Mouse (Mus musculus) MEL (cell line): ENCODE data around the gene Tcn2. TPM values are rescaled to one million over a fixed set of nuclear protein-coding genes. Genes with fewer than 3 reads are reported as not detected.

Source experiments
- DNase-seq: peaks from one replicate; pipeline ENCODE4 v3.0.0; 2011; ENCODE audit warnings: low read depth, low spot score
- H3K27ac ChIP-seq: 2 replicates; pipeline ENCODE4 v1.5.1; 2012; ENCODE audit warnings: low read depth, mild to moderate bottlenecking, control low read depth, low read length, moderate library complexity; ENCODE audit not compliant: control insufficient read depth
- H3K27me3 ChIP-seq, 2 experiments: fragments of 150-350 bp in 1 of 2; sonication (generic) in 1 of 2; 2 replicates each; pipeline ENCODE4 v1.6.1; 2012; ENCODE audit warnings: low read length in 2 of 2, mild to moderate bottlenecking in 2 of 2, improper control_type of control experiment in 1 of 2, moderate library complexity in 1 of 2; ENCODE audit not compliant: insufficient read depth in 2 of 2, control insufficient read depth in 1 of 2
- H3K36me3 ChIP-seq, 2 experiments: 2 replicates each; pipeline ENCODE4 v1.6.1; 2012 to 2014; ENCODE audit warnings: low read length in 2 of 2, improper control_type of control experiment in 1 of 2, inconsistent platforms in 1 of 2, mild to moderate bottlenecking in 1 of 2; ENCODE audit not compliant: insufficient read depth in 2 of 2, control insufficient read depth in 1 of 2
- H3K4me1 ChIP-seq, 2 experiments: fragments of 150-350 bp in 1 of 2; sonication (generic) in 1 of 2; 2 replicates each; pipeline ENCODE4 v1.6.1; 2012; ENCODE audit warnings: low read length in 2 of 2, improper control_type of control experiment in 1 of 2, mild to moderate bottlenecking in 1 of 2; ENCODE audit not compliant: insufficient read depth in 2 of 2, control insufficient read depth in 1 of 2
- H3K4me3 ChIP-seq, 2 experiments: fragments of 150-350 bp in 1 of 2; sonication (generic) in 1 of 2; 2 replicates each; pipeline ENCODE4 v1.5.1; 2012; ENCODE audit warnings: low read depth in 2 of 2, low read length in 2 of 2, mild to moderate bottlenecking in 2 of 2, moderate library complexity in 2 of 2, control low read depth in 1 of 2, improper control_type of control experiment in 1 of 2; ENCODE audit not compliant: control insufficient read depth in 1 of 2, insufficient read depth in 1 of 2
- H3K79me2 ChIP-seq: 2 replicates; pipeline ENCODE4 v1.6.1; 2012; ENCODE audit warnings: mild to moderate bottlenecking, low read length, moderate library complexity; ENCODE audit not compliant: control insufficient read depth, poor library complexity, insufficient read depth
- H3K9ac ChIP-seq: 2 replicates; pipeline ENCODE4 v1.6.1; 2012; ENCODE audit warnings: low read depth, mild to moderate bottlenecking, control low read depth, low read length, moderate library complexity; ENCODE audit not compliant: control insufficient read depth, poor library complexity, severe bottlenecking
- H3K9me3 ChIP-seq: fragments of 150-350 bp; sonication (generic); replicated peaks from 2 replicates; pipeline ENCODE4 v1.6.1; 2012; ENCODE audit warnings: mild to moderate bottlenecking, low read length, improper control_type of control experiment, moderate library complexity; ENCODE audit not compliant: insufficient read depth
- CHD1 ChIP-seq: IDR thresholded peaks from 2 replicates; pipeline ENCODE4 v1.6.1; 2012; ENCODE audit warnings: low read depth, mild to moderate bottlenecking, inconsistent platforms, low read length, improper control_type of control experiment
- E2F4 ChIP-seq: IDR thresholded peaks from 2 replicates; pipeline ENCODE4 v1.6.1; 2011; ENCODE audit warnings: low read depth, low read length, improper control_type of control experiment, borderline replicate concordance
- EP300 ChIP-seq, 2 experiments: IDR thresholded peaks; 2 replicates each; pipeline ENCODE4 v1.6.1; 2011; ENCODE audit warnings: improper control_type of control experiment in 2 of 2, low read length in 2 of 2, low read depth in 1 of 2, mild to moderate bottlenecking in 1 of 2
- GABPA ChIP-seq: IDR thresholded peaks from 2 replicates; pipeline ENCODE4 v1.6.1; 2012; ENCODE audit warnings: low read depth, mild to moderate bottlenecking, inconsistent platforms, low read length, improper control_type of control experiment, moderate library complexity
- GATA1 ChIP-seq: IDR thresholded peaks from 2 replicates; pipeline ENCODE4 v1.6.1; 2011; ENCODE audit warnings: low read depth, low read length, improper control_type of control experiment
- JUND ChIP-seq: IDR thresholded peaks from 2 replicates; pipeline ENCODE4 v1.6.1; 2011; ENCODE audit warnings: low read depth, mild to moderate bottlenecking, improper control_type of control experiment, low read length
- KAT2A ChIP-seq: conservative IDR thresholded peaks from 2 replicates; pipeline ENCODE4 v1.6.1; 2012; ENCODE audit warnings: low read depth, low read length, improper control_type of control experiment, inconsistent platforms
- MAX ChIP-seq: IDR thresholded peaks from 2 replicates; pipeline ENCODE4 v1.6.1; 2011; ENCODE audit warnings: low read length, improper control_type of control experiment
- MAZ ChIP-seq: IDR thresholded peaks from 2 replicates; pipeline ENCODE4 v1.6.1; 2012; ENCODE audit warnings: low read depth, mild to moderate bottlenecking, inconsistent platforms, low read length, improper control_type of control experiment
- POLR2AphosphoS5 ChIP-seq: IDR thresholded peaks from 2 replicates; pipeline ENCODE4 v1.6.1; 2012; ENCODE audit warnings: low read depth, borderline replicate concordance, mild to moderate bottlenecking, inconsistent platforms, low read length, moderate library complexity, mixed read lengths
- RAD21 ChIP-seq: IDR thresholded peaks from 2 replicates; pipeline ENCODE4 v1.6.1; 2011; ENCODE audit warnings: mild to moderate bottlenecking, low read depth, low read length, improper control_type of control experiment
- SIN3A ChIP-seq: IDR thresholded peaks from 2 replicates; pipeline ENCODE4 v1.6.1; 2012; ENCODE audit warnings: low read length, improper control_type of control experiment, inconsistent platforms
- SMC3 ChIP-seq: IDR thresholded peaks from 2 replicates; pipeline ENCODE4 v1.6.1; 2011; ENCODE audit warnings: low read depth, low read length, improper control_type of control experiment
- TCF12 ChIP-seq: IDR thresholded peaks from 2 replicates; pipeline ENCODE4 v1.6.1; 2014; ENCODE audit warnings: low read depth, mild to moderate bottlenecking, inconsistent platforms, low read length, improper control_type of control experiment, moderate library complexity
- UBTF ChIP-seq: IDR thresholded peaks from 2 replicates; pipeline ENCODE4 v1.6.1; 2012; ENCODE audit warnings: low read depth, mild to moderate bottlenecking, inconsistent platforms, low read length, improper control_type of control experiment, moderate library complexity, borderline replicate concordance; ENCODE audit not compliant: insufficient read depth
- USF1 ChIP-seq: IDR thresholded peaks from 2 replicates; pipeline ENCODE4 v1.6.1; 2014; ENCODE audit warnings: low read depth, mild to moderate bottlenecking, inconsistent platforms, low read length, improper control_type of control experiment, moderate library complexity
- USF2 ChIP-seq, 2 experiments: IDR thresholded peaks; 2 replicates each; pipeline ENCODE4 v1.6.1; 2011 to 2012; ENCODE audit warnings: improper control_type of control experiment in 2 of 2, low read length in 2 of 2, borderline replicate concordance in 1 of 2, inconsistent platforms in 1 of 2, low read depth in 1 of 2, mild to moderate bottlenecking in 1 of 2; ENCODE audit not compliant: insufficient read depth in 1 of 2
- ZC3H11A ChIP-seq: IDR thresholded peaks from 2 replicates; pipeline ENCODE4 v1.6.1; 2012; ENCODE audit warnings: low read depth, mild to moderate bottlenecking, inconsistent platforms, low read length, improper control_type of control experiment
- ZKSCAN1 ChIP-seq: IDR thresholded peaks from 2 replicates; pipeline ENCODE4 v1.6.1; 2012; ENCODE audit warnings: low read depth, mild to moderate bottlenecking, inconsistent platforms, low read length, improper control_type of control experiment, moderate library complexity
- ZNF384 ChIP-seq: IDR thresholded peaks from 2 replicates; pipeline ENCODE4 v1.6.1; 2012; ENCODE audit warnings: low read depth, mild to moderate bottlenecking, inconsistent platforms, low read length, improper control_type of control experiment
- polyA plus RNA-seq, 2 experiments: library from polyadenylated mRNA; stranded (reverse) in 1 of 2; unstranded in 1 of 2; fragments of >175 nt in 1 of 2; fragments of >200 nt in 1 of 2; gene quantifications; 2 replicates each; pipeline versions ENCODE4 v1.2.1 to v1.2.4; 2012; ENCODE audit warnings: low replicate concordance in 2 of 2, low read depth in 1 of 2; ENCODE audit not compliant: insufficient read length in 2 of 2, insufficient read depth in 1 of 2, missing spikeins in 1 of 2
- total RNA-seq: library from RNA; depleted of rRNA; stranded (reverse); fragments of 300-350 nt; gene quantifications from 2 replicates; pipeline ENCODE4 v1.2.3, GENCODE M21; 2012

Gene Tcn2
- total and polyA plus RNA-seq, 3 experiments: 14.1 to 16.0 TPM; not detected in 1

DNA sequence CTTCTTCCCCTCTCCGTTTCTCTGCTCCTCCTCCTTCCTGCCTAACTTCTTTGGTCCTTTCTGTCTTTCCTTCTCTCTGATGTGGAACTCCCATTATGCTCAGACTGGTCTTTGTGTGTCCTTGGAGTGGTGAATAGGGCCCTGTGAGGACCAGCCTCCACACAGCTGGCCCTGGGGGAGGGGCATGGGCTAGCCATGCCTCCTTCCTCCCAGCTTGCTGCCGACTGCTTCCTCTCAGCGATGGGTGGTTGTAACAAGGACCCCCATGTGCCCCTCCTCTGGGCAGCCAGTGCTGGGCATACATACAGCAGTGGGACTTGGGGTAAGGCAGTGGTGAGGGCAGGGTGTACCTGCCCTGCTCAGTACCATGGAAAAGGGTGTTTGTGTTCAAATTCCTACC is 42.4 kb upstream of the Tcn2 start:
- Histone ChIP-seq H3K4me3 (no peak overlapping the region), H3K9me3 (no peaks in the 10 kb centered on the region), H3K27ac (no peak overlapping the region), H3K79me2 (no peaks in the 10 kb centered on the region; the same call in 1 of the 2 replicates), H3K4me1 (no peaks in the 10 kb centered on the region), H3K36me3 (peaks cover 0 to 55% of the 10 kb centered on the region in 2 experiments; a peak in 2 of 4 replicates), H3K9ac (no peak overlapping the region), H3K27me3 (no peaks in the 10 kb centered on the region)
- DNase-seq: no peak
- TF ChIP-seq MAZ (no peak), SMC3 (no peak), KAT2A (no peak), UBTF (no peak), ZNF384 (no peak), GABPA (no peak), ZKSCAN1 (no peak), POLR2AphosphoS5 (no peak), USF1 (no peak), JUND (no peak)

DNA sequence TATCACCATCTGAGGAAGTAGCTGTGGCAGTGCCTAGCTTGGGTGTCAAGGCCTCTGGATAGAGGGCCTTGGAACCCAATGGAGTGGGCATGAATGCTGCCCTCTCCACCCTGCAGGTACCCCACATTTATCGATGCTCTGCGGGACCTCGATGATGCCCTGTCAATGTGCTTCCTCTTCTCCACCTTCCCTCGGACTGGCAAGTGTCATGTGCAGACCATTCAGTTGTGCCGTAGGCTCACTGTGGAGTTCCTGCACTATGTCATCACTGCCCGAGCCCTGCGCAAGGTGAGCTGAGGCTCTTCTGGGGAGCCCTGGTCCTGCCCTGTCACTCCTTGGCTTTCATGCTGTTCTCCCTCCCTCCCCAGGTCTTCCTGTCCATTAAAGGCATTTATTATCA is 41.1 kb upstream of the Tcn2 start:
- no peak for DNase-seq
- Histone ChIP-seq H3K27ac (no peak overlapping the region), H3K36me3 (peaks cover 0 to 52% of the 10 kb centered on the region in 2 experiments; a peak in 2 of 4 replicates), H3K9me3 (no peaks in the 10 kb centered on the region), H3K4me1 (no peaks in the 10 kb centered on the region), H3K79me2 (peaks cover 4% of the 10 kb centered on the region; the same call in 1 of the 2 replicates), H3K4me3 (no peak overlapping the region), H3K9ac (no peak overlapping the region), H3K27me3 (no peaks in the 10 kb centered on the region)
- TF ChIP-seq GABPA (no peak), CHD1 (no peak), ZC3H11A (no peak), RAD21 (no peak), GATA1 (no peak), POLR2AphosphoS5 (no peak), SIN3A (no peak), EP300 (IDR thresholded peaks at IDR 0.05; ENCODE audit: low read depth in 1 of 2, low read length in 2 of 2) (no peak)

DNA sequence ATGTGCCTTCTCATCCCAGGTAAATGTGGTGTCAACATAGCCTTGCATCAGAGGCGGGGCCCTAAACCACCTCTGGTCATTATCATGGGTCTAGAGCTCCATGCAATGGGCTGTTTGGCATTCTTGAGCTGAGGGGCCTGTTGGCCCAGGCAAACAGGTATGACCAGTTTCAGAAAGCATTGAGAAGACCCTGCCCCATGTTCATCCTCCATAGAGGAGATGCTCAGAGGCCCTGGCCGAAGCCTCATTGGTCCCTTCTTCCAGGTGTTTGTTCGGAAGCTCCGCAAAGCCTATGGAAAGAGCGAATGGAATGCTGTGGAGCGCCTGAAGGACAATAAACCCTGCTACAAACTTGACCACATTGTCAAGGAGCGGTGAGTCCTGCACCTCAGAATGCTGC is 38.4 kb upstream of the Tcn2 start:
- H3K4me3 ChIP-seq: no peak overlapping the region
- DNase-seq: no peak
- H3K4me1 ChIP-seq: peaks cover 7 to 9% of the 10 kb centered on the region in 2 experiments
- peaks cover 15 to 46% of the 10 kb centered on the region in 2 experiments for H3K36me3 ChIP-seq
- TF ChIP-seq TCF12 (no peak), JUND (no peak), E2F4 (no peak), USF2 (IDR thresholded peaks at IDR 0.05; ENCODE audit: borderline replicate concordance in 1 of 2, insufficient read depth in 1 of 2, low read depth in 1 of 2, low read length in 2 of 2) (no peak), MAX (no peak)
- no peaks in the 10 kb centered on the region for H3K9me3 ChIP-seq
- no peaks in the 10 kb centered on the region for H3K27me3 ChIP-seq
- H3K9ac ChIP-seq: no peak overlapping the region
- H3K27ac ChIP-seq: no peak overlapping the region
- peaks cover 30% of the 10 kb centered on the region for H3K79me2 ChIP-seq
